Mouse (Mus musculus): ENCODE measurements at regions not wholly inside any gene's neighbourhood (a gene's known extent, or its start where the extent isn't known, plus 50 kb on each side); places are given as distances from the start of the nearest gene placed in this dataset.

DNA sequence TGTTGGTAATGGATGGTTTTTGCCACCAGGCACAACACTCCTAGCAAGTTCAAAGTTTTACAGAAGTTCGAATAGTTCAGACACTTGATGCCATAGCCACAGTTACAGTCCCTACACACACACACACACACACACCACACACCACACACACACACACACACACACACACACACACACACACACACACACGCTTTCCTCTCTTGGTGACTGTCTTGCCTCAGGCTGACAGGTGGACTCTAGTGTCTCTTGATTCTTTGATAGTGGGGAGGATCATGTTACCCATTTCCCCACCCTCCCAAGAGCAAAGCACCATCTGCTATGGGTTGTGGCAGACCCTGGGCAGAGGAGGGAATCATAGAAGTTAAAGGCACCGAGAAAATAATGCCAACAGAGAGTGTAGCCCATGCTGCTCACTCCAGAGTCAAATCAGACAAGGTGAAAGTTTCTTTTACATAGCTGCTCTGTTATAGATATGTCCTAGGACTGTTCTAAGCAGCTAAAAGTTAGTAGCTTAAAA lies 75.9 kb downstream of the Klhl25 start:
- in situ Hi-C loops (cut with MboI; ENCODE audit: low sequenced_read_pairs) = loop anchor here (25.0 kb wide), 1 partner anchor 438 kb away; no protein-coding TSS in a partner anchor

DNA sequence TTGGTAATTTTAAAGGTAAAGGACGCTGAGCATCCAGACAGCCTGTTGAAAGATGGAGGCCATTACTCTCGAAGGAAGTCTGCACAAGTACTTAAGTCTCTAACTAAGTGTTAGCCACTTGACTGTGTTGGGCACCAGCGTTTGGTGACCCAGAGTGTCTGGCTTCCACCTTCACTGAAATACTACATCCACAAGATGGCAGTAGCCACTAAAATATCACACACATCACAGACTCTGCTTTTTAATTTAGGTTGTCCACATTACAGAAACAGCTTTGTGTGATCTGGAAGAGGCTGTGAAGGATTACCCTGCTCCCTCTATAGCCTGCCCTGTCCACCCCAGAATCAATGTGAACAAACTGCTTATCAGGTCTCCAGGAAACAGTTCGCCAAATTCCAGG lies 79.4 kb downstream of the Klhl25 start:
- in situ Hi-C loops (cut with MboI; ENCODE audit: low sequenced_read_pairs) = no loop called here

DNA sequence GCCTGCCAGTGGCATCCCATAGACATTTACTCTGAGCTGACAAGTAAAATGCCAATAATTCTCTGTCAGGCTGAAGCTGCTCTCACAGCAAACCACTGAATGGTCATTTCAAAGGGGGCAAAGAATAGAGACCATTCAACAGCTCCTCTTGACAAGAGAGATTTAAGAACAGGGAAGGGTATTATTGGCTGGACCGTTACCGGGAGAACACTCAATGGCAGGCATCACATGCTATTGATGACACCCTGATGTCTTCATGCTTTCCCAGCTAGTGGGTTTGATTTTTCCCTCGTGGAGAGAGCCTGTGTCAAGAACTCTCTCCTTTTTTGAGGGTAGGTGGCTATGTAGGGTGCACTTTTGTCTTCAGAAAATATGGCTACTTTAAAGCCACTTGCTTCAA lies 95.7 kb downstream of the Klhl25 start:
- in situ Hi-C loops (cut with MboI; ENCODE audit: low sequenced_read_pairs) = no loop called here

DNA sequence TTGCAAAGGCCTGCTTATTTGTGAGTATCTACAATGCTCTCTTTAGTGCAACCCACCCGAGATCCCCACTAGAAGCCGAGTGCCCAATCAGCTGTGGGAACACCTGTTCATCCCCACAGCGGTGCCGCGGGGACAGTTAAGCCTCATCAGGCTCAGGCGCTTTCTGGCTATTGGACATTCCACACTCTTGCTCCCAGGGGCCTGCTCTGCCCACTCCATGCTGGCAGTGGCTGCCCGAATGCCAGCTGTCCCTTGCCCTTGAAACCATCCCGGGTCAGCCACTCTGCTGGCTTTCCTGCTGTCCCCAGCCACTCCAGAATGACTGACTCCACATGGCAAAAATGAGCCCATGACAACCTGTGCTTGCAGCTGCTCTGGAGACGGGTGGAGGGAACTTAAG lies 107.6 kb downstream of the Klhl25 start:
- in situ Hi-C loops (cut with MboI; ENCODE audit: low sequenced_read_pairs) = no loop called here

DNA sequence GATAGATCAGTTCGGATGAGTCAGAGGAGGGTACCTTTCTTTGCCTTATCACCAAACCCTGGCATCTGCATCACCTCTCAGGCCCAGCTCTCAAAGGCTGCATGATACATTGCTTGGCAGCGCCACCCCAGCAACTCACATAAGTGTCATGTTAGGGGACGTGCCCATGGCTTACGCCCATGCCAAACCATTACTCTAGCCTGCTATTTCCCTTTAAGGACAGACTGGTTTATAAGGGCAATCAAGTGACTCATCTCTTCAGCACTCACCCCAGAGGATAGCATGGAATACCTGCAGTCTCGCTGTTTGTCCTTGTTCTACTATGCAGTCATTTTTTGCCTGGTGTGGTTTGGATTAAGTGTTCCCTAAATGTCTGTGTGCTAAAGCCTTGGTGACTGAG lies 109.3 kb downstream of the Klhl25 start:
- in situ Hi-C loops (cut with MboI; ENCODE audit: low sequenced_read_pairs) = no loop called here

DNA sequence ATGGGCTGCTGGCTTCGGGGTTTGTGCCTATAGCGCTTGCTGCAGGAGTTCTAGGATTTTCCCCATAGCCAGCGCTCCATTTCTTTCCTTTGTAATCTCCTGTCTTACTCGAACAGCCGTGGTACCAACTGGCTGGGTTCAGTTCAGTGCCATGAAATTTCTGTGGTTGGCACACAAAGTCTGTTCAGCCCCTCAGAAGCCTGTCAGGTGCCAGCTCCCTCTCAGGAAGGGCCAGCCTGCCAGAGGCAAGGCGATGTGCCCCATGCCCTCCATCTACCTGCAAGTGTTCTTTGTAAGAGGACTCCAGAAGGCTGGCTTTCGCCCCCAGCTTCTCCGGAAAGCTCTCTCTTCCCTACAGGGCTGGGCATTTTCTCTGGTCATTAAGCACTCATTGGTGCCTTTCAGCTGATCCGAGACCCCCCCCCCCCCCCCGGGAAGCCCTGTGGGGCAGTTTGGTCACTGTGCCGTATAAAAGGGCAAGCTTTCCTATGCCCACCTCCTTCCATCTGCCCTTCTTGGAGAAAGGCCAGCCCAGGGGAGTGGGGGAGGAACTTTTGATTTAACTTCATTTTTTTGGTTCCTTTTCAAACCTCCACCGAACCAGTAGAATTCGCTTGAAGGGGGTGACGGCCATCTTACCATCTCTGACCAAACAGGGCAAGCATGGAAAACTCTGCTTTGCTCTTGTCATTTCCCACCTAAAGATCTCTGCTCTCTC lies 112.0 kb downstream of the Klhl25 start:
- in situ Hi-C loops (cut with MboI; ENCODE audit: low sequenced_read_pairs) = no loop called here

DNA sequence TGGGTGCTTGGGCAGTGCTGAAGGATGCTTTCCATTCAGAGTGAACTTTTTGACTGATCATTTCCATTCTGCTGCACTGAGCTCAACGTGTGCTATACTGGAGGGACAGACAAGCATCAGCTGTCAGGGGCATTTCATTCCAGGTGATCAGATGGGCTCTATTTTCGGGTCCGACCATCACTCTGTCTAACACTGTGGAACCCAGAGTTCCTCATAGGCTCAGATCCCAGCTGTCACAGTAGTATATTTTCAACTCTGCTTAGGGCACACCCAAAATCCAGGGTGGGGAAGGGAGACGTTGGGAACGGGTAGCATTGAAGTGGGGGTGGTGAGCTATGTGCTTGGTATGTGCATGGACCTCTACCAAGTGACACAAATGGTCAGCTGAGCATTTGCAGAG lies 120.1 kb downstream of the Klhl25 start:
- in situ Hi-C loops (cut with MboI; ENCODE audit: low sequenced_read_pairs) = no loop called here

DNA sequence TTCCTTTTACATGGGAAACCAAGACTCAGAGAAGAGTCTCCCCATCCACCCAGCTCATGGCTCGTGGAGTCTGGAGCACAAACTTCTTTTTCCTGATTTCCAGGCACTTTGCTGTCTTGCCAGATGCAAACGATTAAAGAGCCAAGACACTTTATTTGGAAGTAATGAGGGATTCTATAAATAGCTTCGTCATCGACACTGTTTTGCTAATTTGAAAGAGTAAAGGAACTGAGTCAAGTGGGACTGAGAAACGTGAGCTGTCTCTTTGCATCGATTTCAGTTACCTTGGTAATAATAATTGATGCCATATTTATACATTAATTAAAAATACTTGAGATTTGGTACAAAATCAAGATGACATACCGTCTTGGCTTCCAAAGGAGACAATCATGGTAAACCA lies 122.8 kb downstream of the Klhl25 start:
- in situ Hi-C loops (cut with MboI; ENCODE audit: low sequenced_read_pairs) = no loop called here

DNA sequence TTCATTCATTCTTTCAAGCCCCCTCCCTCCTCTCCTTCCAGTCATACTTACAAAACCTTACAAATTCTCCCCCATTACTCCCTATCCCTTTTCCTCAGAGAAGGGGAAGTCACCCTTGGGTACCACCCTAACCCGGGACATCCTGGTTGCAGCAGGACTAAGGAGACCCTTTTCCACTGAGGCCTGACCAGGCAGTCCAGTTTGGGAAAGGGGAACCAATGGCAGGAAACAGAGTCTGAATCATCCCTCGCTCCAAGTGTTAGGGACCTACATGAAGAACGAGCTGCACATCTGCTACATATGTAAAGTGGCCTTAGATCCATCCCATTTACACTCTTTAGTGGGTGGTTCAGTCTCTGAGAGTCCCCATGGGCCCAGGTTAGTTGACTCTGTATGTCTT lies 123.6 kb downstream of the Klhl25 start:
- in situ Hi-C loops (cut with MboI; ENCODE audit: low sequenced_read_pairs) = no loop called here

DNA sequence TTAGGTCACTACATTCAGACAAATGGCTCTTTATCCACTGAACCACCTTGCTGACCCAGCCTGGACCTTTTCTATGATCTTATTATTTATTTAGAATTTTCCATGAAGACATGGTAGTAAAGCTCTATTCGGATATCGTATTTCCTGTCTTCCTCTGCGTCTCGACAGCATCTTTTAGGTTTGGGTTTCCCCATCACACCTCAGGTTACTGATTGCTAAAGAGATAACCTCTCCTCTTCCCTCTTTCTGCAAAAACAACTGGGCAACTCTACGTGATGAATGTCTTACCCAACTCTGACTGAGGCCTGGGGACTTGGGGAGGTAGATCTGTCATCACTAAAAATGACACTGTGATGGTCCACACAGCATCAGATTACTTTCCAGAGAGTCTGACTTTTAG lies 133.4 kb downstream of the Klhl25 start:
- in situ Hi-C loops (cut with MboI; ENCODE audit: low sequenced_read_pairs) = no loop called here

DNA sequence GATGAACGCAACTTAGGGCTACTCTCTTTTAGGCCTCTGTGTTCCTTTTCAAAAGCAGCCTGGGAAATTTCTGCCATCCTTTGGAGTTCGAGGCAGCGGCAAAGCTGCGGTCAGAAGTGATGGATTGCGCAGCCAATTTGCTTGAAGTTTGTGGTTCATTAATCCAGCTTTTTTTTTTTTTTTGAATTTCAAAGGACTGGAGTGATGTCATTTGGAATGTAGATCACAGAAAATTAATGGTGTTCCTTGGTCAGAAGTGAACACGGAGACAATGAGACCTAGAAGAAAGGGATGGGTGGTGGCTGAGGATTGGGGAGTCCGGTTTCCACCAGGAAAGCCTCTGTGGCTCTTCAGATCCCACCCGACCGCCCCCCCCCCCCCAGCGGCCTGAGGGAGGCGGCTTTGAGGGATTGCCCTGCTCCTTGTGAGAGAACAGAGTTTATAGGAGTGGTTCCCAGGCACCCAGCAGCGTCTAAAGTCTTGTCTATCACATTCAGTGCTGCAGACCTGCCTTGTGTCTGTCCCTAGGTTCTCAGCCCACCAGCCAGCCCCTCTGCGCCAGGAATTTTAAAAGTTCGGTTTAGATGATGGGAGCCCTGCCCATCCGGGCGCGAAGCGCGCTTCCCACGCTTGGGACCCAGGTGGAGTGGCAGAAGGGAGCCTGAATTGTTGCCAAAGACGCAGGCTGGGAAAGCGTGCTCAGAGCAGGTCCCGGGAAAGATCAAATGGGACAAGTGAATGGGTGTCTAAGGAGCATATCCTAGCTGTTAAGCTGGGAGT lies 135.1 kb downstream of the Klhl25 start:
- in situ Hi-C loops (cut with MboI; ENCODE audit: low sequenced_read_pairs) = no loop called here

DNA sequence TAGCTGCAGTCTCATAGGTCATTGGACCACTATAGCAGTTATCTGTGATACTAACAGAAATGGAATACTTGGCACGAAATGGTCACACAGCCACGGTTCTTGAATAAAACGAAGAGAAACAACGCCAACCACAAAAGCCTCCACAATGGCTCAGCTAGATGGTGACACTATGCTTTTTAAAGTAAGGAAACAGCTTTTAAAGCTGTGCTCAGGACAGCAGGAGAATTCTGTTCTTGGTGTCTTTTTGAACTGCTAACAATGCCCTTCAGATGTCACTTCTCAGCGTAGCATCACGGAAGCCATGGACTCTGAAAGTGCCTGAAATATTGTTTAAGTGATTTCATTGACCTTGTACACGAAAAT lies 135.7 kb downstream of the Klhl25 start:
- in situ Hi-C loops (cut with MboI; ENCODE audit: low sequenced_read_pairs) = no loop called here

DNA sequence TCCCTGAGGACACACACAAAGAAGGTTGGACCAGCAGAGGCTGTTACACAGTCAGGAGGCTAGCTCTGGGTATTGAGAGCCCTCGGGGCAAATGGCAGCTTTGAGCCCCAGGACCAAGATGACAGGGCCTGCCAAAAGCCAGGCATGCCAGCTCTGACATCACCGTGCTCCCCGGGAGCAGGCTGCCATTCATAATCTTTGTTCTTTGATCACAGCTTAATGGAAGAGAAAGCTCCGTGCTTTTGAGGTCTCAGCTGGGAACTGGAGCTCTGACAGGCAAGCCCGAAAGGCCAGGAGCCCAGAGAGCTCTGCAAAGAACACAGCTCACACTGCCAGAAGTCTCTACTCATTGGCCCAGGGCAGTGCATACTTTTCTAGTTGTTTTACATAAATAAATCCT lies 150.7 kb downstream of the Klhl25 start:
- in situ Hi-C loops (cut with MboI; ENCODE audit: low sequenced_read_pairs) = no loop called here

DNA sequence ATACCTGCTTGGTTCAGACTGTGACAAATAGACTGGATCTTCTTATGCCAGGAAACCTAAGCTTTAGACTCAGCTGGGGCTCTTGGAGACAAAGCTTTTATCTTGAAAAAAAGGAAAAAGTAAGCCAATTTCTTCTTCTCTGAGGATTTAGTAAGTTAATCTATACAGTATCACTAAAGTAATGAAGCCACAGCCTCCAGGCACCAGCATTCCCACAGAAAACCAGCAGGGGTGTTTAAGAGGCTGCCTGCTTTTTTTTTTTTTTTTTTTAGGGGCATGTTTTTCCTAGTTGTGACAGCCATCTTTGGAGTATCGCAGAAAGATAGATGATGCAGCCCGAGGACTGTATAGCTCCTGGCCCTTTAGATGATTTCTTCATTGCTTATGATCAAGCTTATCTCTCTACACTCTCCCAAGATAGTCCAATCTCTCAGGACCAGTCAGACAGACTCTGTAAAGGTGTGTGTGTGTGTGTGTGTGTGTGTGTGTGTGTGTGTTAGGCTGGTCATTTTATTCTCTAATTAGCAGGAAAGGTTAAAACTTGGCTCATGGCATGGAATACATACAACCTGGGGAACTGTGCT lies 151.3 kb downstream of the Klhl25 start:
- in situ Hi-C loops (cut with MboI; ENCODE audit: low sequenced_read_pairs) = no loop called here

DNA sequence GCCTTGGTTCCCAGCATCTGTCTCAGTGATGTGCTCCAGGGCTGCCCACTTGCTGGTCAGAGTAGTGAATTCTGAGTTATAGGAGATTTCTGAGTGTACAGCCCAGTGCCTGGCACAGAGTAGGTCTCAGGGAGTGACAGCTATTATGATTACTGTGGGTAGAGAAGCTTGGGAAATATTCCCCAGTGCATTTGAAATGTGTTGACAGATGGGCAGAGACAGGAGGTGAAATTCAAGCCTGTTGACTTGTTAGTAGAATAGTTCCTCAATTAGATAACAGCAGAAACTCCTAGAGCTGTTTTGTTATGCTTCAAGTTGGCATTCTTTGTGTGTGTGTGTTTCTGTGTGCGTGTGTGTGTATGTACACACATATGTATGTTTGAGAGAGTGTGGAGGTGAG lies 152.9 kb downstream of the Klhl25 start:
- in situ Hi-C loops (cut with MboI; ENCODE audit: low sequenced_read_pairs) = no loop called here

DNA sequence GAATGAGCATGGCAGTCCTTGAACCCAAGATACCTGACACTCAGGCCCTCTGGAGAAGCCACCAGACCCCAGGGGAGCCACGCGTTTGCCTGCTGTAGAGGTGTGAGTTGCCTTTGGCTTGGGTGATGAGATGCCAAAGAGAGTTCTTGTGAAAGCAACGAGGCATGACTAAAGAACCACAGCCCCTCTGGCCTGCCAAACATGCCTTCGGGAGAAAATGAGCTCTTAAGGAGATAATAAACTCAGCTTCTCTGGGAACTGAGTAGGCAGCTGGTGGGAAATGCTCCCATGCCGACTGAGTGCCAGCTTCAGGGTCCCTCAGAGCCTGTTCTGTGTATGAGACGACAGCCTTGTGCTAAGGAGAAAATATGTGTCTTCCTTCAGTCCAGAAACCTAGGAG lies 160.1 kb downstream of the Klhl25 start:
- in situ Hi-C loops (cut with MboI; ENCODE audit: low sequenced_read_pairs) = no loop called here

DNA sequence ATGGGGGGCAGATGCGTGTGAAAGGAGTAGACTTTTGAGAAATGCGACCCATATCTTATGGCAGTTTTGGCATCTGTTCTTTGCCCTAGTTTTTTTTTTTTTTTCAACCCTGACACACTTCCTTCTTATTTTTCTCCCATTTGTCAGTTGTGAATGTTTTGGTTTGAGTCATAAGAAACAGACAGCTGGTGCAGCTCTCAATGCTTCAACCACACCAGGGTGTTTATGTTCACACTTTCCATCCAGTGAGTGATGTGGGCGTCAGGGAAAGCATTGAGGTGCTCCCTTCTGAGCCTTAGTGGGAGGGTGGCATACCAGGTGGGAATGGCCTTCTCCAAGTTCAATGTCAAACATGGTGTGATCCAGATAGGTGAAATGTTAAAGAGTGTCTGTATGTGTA lies 181.9 kb upstream of the Agbl1 start:
- in situ Hi-C loops (cut with MboI; ENCODE audit: low sequenced_read_pairs) = no loop called here

DNA sequence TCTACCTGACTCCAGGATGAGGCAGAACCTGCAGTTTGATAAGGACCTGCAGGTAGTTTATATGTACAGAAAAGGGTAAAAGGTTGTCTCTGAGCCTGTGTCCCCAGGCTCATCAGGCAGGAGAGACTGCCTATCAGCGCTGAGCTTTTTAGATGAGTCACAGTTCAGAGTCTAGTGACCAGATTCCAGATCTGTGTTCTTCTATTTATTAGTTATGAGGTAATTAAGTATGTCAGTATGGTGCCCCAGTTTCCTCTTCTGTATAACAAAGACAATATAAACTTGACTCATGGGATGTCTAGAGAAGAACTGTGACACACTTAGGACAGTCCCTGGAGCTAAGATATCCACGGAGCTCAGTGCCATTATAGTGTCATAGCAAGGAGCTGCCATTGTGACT lies 180.3 kb upstream of the Agbl1 start:
- in situ Hi-C loops (cut with MboI; ENCODE audit: low sequenced_read_pairs) = no loop called here

DNA sequence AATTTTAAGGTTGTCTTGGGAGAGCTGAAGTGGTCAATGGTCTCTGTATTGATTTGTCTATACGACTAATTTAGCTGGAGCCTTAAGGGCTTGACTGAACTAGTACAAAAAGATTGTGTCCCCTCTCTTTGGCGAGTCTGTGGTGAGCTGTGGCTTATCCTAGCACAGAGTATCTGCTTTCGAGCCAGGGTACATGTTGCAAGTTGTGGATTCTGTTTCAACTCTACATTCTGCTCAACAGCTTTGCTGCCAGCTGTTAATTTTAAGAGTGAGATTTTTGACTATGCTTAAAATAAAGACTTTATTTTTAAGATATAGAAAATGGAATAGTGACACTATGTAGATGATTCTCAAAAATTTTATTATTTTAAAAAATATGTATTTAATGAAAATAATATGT lies 175.8 kb upstream of the Agbl1 start:
- in situ Hi-C loops (cut with MboI; ENCODE audit: low sequenced_read_pairs) = no loop called here

DNA sequence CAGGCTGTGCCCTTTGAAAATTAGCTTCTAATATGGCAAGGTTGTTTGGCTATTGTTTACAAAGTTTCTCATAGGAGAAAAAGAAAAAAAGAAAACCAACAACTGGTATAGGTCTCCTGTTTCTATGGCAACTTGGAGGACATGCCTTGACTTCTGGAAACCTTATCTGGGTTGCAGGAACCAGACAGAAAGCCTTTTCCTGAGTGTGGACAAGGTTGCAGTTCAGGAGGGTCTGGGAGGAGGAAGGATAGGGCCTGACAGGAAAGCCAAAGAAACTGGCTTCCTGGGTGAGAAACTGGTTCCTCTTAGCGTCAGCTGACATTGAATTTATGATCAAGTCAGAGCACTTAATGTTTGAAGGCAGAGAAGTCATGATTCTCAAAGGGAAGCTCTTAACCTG lies 130.5 kb upstream of the Agbl1 start:
- in situ Hi-C loops (cut with MboI; ENCODE audit: low sequenced_read_pairs) = no loop called here

DNA sequence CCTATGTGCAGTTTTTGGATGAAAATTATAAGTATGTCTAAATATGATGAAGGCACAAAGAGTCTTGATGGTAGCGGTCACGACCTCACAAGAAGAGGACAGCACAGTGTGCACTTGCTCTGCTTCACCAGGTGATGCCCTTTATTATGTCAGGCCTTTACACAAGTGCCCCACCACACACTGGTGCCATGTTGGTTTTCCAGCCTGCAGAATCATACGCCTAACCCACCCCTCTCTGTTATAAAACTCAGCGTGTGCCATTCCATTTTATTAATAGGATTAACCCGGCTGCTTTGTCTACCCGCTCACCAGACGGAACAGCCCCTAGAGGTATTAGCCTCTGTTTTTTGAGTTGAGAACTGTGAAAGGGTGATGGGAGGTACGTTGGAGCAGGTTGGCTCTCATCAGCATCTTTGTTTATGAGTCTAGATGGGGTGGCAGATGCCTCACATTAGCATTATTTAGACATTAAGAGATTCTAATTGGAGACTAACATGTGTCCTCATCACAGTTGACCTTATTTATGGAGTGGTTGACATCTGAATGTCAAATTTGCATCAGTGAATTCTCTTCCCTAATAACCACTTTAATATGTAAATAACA lies 108.3 kb upstream of the Agbl1 start:
- in situ Hi-C loops (cut with MboI; ENCODE audit: low sequenced_read_pairs) = no loop called here

DNA sequence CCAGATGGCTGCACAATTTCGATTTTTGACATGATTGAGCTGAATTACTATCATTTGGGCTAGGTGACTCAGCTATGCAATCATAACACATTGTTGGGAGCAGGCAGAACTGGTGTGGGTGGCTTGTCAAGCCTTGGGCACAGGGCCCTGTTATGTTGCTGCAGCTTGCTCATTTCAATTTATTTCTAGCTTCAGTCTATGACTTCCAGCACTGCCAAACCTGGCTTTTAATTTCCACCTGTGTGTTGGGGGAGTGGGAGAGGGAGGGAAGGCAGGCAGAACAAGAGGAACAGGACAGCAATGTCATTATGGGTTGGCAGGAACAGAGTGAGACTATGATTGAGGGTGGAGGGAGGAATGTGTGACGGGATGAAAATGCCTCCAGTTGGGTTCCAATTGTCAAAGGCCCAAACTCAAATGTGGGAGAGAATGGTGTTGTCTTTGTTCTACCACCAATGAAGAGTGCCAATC lies 102.0 kb upstream of the Agbl1 start:
- in situ Hi-C loops (cut with MboI; ENCODE audit: low sequenced_read_pairs) = no loop called here
